In genomic region chr4:107817463-107817862, GRCm38 (mm10) we compare ENCODE assay signal across 11 mouse cellular contexts. TPM values are rescaled to one million over a fixed set of nuclear protein-coding genes. Genes with fewer than 3 reads are reported as not detected.
DNase-seq lines count a peak whose midpoint lies in the region; ATAC-seq and TF ChIP-seq lines count a peak whose summit lies in the region.
"Had no signal": no experiment of that assay in that cellular context is flagged by ENCODE, and none has a peak within 500 bp of the region (broad histone marks: within the 10 kb centered on the region; RNA-seq: fewer than 3 reads in every experiment).

No protein-coding gene starts in this region.

- peaks cover 92% of the 10 kb centered on the region for H3K4me1 ChIP-seq in midbrain, embryonic 13.5 days (replicated peaks)

- TF ChIP-seq CTCF in left cerebral cortex, adult 2 months (IDR thresholded peaks at IDR 0.05) = no peak

- peak overlapping the region; percentile 66; the same call in 1 of the 2 replicates for H3K27ac ChIP-seq in left cerebral cortex, adult 2 months
- peak overlapping the region; percentile 51 for H3K27ac ChIP-seq in midbrain, embryonic 13.5 days
- H3K27ac ChIP-seq: liver, embryonic 14.5 days had no signal

- no peak for DNase-seq in left cerebral cortex, adult 2 months (ENCODE audit: extremely low spot score in 1 of 2, low spot score in 2 of 2)
- no peak for DNase-seq in left cerebral cortex, postnatal 36 days (ENCODE audit: low spot score in 2 of 2)
- peak; percentile 74 to 80 for DNase-seq in cerebellum, postnatal 14 days
- no peak for DNase-seq in gastrocnemius, postnatal 36 days
- no peak for DNase-seq in gastrocnemius, adult 18-20 months (ENCODE audit: low spot score)
- DNase-seq: spleen, adult 18-20 months had no signal

- H3K4me2 ChIP-seq in midbrain, embryonic 13.5 days (replicated peaks) = no peak overlapping the region

- no peak overlapping the region for H3K4me3 ChIP-seq in left cerebral cortex, adult 2 months
- no peak overlapping the region for H3K4me3 ChIP-seq in midbrain, embryonic 13.5 days (replicated peaks)
- H3K4me3 ChIP-seq: erythroblast, embryonic 14.5 days had no signal

- H3K27me3 ChIP-seq in midbrain, embryonic 13.5 days = no peaks in the 10 kb centered on the region

- intact Hi-C loops in left cerebral cortex, adult 2 months (cut with DNase I) = loop anchor here (2.0 kb wide), 1 partner anchor 15 kb away; the partner anchor contains the start of gene Lrp8
- intact Hi-C loops in left cerebral cortex, postnatal 36 days (cut with DNase I) = no loop called here
- intact Hi-C loops in gastrocnemius, postnatal 36 days (cut with DNase I) = no loop called here

- H3K36me3 ChIP-seq in midbrain, embryonic 13.5 days = peaks cover 45% of the 10 kb centered on the region

- no peak overlapping the region for H3K9ac ChIP-seq in midbrain, embryonic 13.5 days (replicated peaks)
- H3K9ac ChIP-seq: liver, embryonic 14.5 days had no signal

- ATAC-seq in hematopoietic stem cell, adult 5-6 weeks (replicated peaks in 1 of 2; ENCODE audit: insufficient read depth in 1 of 2, low FRiP score in 2 of 2, low TSS enrichment in 1 of 2, low read depth in 1 of 2, poor library complexity in 2 of 2, severe bottlenecking in 2 of 2) = peak; percentile 63 to 66
- peak; percentile 32 for ATAC-seq in midbrain, embryonic 13.5 days
- ATAC-seq in erythroblast, adult 5-6 weeks (replicated peaks; ENCODE audit: low FRiP score, poor library complexity, severe bottlenecking) = no peak

- 28% methylated on average over 6 of the region's 6 CpGs for WGBS in midbrain, embryonic 13.5 days

- H3K9me3 ChIP-seq in midbrain, embryonic 13.5 days = no peaks in the 10 kb centered on the region

RNA-seq across cellular contexts. Expression of gene Lrp8, which starts 15.4 kb away (rescaled TPM):
- total RNA-seq in left cerebral cortex, adult 2 months (2021) = 100 to 1,000 TPM in 1 of 2 experiments, 10 to 100 TPM in 1; 93.2 to 123 TPM
- 100 to 1,000 TPM in 1 of 2 experiments, 10 to 100 TPM in 1; 74.7 to 112 TPM for total RNA-seq in left cerebral cortex, postnatal 36 days (2021)
- total RNA-seq in hematopoietic stem cell, adult 5-6 weeks (2017) = 8.1 and 11.5 TPM in 2 replicates
- polyA plus RNA-seq in midbrain, embryonic 13.5 days (2015; fragmentation: Nextera tagmentation; extraction: Ambion mirVana) = 39.2 and 50.0 TPM in 2 replicates
- total RNA-seq in gastrocnemius, postnatal 36 days (2021) = under 1 TPM; 0.12 to 0.56 TPM
- 2.1 and 2.3 TPM in 2 replicates for total RNA-seq in erythroblast, adult 5-6 weeks (2015; ENCODE audit: low replicate concordance)
- 4.7 and 6.0 TPM in 2 replicates for total RNA-seq in erythroblast, adult 5-6 weeks (2017; ENCODE audit: low replicate concordance)
- under 1 TPM; 0.05 to 0.07 TPM for total RNA-seq in gastrocnemius, adult 18-20 months (2021)

Comparison
In these comparisons a context has a peak if more than half of its experiments do, and no peak if none do; other contexts are left out.
1. DNase-seq: peak in cerebellum, postnatal 14 days (2 of 2); none in left cerebral cortex, adult 2 months (0 of 2), left cerebral cortex, postnatal 36 days (0 of 2), gastrocnemius, postnatal 36 days (0 of 2) and gastrocnemius, adult 18-20 months (single experiment).